Mouse (Mus musculus) cortical plate, adult 2 months (tissue): ENCODE results near the gene Ndufb8.

Experiments used
- CTCF ChIP-seq: fragments of 200-500 bp; IDR thresholded peaks from 2 replicates; pipeline ENCODE4 v1.5.1; 2011; ENCODE audit warnings: mild to moderate bottlenecking, control low read depth, low read length; ENCODE audit not compliant: insufficient read depth; ENCODE audit errors: extremely low read depth
- POLR2A ChIP-seq: fragments of 200-500 bp; IDR thresholded peaks from 2 replicates; pipeline ENCODE4 v1.6.1; 2011; ENCODE audit warnings: mild to moderate bottlenecking, low read length, control low read depth; ENCODE audit not compliant: insufficient read depth; ENCODE audit errors: extremely low read depth

DNA sequence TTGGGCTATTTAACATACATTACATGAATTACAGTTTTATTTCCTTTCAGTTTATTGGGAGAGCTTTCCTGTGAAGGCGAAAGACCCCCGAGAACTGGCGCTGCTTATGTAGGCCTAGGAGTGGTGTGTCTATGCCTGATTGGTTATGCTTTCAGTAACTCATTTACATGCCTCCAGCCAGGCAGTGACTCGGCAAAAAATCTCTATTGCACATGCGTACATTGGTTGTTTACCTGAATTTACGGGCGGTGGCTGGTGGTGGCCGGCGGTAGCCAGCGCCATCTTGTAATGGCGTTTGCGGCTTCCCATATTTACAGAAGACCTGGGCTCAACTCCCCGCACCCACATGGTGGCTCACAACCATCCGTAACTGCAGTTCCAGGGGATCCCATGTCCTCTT lies 38.9 kb upstream of the Ndufb8 start:
- TF ChIP-seq CTCF (no peak), POLR2A (no peak)
